ENCODE assay signal across 12 mouse cellular contexts in the genomic region with DNA sequence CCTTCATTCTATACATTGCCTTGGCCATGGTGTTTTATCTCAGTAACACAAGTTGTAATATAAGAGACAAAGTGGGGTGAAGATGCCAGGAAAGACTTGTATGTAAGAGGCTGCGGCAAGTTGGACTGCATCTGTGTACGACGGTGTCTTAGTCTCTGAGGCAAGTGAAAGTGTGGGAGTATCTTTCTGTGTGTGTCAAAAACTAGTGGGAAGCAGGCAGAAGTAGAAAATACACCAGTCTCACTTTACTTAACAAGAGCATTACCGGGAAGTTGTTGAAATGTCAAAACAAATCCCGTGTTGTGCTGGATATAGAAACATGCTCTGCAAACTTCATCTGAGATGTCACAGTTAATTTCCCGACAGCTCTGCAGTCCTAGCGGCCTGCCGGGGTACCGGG.
"Had no signal": no experiment of that assay in that cellular context is flagged by ENCODE, and none has a peak within 500 bp of the region (broad histone marks: within the 10 kb centered on the region; RNA-seq: fewer than 3 reads in every experiment).

No protein-coding gene starts in this region.

- DNase-seq: kidney, adult 2 months; kidney, postnatal 25 days; layer of hippocampus, adult 9-11 months; liver; lung, adult 18-20 months; lung, postnatal 10 days; lung, postnatal 36 days; retina, postnatal 1 day; right cerebral cortex, postnatal 14 days; thymus, adult 2 months; thymus, postnatal 14 days; thymus, postnatal 4 days had no signal
